Mouse (Mus musculus) cerebellum, postnatal 25 days (tissue): ENCODE data around the gene Tubal3.
A peak's percentile ranks its signal among the peaks of the same experiment; 100 is the strongest.
"Not testable (repeated sequence)": the region's sequence is repeated elsewhere in the genome, so short reads cannot be mapped to it uniquely, and the experiment has no call there.

Experiments
- DNase-seq, 2 experiments: peaks; one replicate each; pipeline ENCODE4 v3.0.0; 2021; ENCODE audit warnings: mixed read lengths in 2 of 2

Gene Tubal3

DNA sequence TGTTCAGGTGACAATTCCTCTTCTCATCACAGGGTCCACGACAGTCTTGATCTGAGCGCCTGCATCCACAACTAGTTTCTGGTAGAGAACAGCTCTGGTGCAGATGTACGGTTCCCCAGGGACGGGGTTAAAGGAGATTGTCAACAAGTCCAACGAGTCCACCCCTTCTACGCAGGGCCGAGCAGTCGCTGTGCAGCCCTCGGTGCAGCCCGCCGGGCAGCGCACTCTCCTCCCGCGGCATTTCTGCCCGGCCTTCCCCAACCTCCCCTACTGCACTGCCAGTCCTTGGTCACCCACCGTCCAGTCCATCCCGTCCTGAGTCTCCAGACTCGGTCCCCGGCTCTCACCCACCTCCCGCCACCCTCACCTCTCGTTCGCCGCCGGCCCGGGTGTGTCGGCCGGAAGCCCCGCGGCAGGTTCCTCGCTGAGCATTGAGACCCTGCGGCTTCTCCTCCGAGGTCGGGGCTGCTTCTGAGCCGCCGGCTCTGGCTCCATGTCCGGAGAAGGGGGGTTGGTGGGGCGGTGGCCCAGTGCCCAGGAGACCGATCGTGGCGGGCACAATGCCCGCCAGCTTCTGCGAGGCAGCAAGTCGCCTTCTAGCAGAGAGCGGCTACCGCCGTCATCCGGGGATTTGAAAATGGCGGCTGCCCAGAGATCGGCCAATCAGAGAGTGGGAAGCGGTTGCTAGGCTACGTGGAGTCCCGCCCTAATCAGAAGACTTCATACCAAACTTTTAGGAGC, at the start of gene Tubal3, which contains the start of gene Net1:
Tubal3 (plus strand) TSS at position 704 of the 741 bp plus-strand sequence.
Net1 (minus strand) TSS at position 650 of the 741 bp plus-strand sequence.
- peak; percentile 86 to 89 for DNase-seq

- no peak for DNase-seq
Measured at GRCm38 (mm10) chr13:3869901-3870300, 48.2 kb upstream of the Tubal3 start.

- DNase-seq, result no peak
Measured at GRCm38 (mm10) chr13:3872832-3873231, 45.2 kb upstream of the Tubal3 start.

DNA sequence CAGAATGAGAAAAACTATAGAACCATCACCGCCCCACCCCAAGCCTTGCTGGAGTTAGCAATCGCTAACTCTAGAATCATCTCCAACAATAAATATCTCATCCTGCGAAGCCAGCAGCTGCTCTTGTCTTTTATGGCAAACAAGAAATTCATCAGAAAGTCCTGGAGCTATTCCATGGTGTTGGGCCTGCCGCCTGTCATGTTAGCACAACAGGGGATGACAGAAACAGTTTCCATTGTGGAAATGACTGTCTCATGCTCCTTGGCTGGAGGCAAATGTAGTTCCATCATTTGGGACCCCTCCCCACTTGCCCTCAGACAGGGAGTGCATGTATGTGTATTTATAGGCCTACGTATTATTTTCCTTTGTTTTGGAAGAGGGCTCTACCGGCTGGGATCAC, 41.6 kb upstream of the Tubal3 start:
- no peak for DNase-seq

GRCm38 (mm10) chr13:3877185-3877584, 40.9 kb upstream of the Tubal3 start:
- DNase-seq, result no peak

DNA sequence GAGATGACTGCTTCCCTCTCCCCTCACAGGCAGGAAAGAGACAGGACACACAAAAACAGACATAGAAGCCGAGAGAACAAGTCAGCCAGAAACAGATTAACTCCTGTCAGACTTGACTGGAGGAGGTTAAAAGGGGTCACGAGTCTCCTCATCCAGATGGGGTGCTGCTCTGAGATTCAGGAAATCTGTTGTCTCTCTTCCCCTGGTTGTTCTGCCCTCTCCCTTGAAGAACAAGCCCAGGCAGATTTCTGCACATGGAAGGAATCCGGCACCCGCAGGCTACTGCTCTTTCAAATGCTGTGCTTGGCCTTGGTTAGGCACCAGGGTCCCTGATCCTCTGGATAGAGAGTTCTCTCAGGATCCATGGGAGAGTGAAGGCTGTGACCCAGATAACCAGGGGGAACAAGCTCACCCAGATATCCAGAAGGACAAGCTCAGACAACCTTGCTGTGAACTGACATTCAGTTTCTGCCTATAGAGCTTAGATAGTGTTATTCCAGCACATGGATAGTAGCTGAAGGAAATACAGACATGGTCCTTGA, 40.3 kb upstream of the Tubal3 start:
- no peak for DNase-seq

DNA sequence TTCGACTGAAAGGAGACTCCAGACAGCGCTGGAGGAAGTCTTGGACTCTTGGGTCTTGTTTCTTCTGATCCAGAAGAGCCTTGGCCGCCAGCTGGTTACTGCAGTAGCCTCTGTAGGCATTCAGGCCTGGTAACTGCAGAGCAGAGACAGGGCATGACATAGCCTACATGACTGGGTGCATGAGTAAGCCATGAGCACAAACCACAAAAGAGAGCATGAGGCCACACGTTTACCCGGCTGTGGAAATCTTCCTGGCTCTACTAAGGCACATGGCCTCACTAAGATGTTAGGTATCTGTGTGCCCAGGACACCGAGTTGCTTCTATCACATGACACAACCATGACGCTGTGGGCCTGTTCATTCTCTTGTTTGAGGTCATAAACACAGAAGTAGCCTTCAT, 31.4 kb upstream of the Tubal3 start:
- no peak for DNase-seq

DNA sequence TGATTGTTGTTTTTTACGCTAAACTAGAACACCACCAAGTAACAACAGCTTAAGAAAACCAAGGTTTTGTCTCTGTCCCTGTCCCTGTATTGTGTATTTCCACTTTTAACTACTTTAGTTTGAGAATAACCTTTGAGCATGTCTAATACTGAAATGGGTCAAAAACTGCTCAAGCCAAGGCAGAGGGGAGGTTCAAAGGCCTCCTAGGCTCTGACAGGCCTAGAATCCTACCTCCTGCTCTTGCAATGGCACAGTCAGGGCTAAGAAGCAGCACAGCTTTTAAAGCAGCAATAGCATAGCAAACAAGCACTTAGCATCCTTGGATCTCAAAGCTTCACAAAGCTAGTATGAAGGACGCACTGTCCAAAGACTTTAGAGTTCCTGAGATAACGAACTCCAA, 29.0 kb upstream of the Tubal3 start:
- no peak for DNase-seq

- no peak for DNase-seq
Measured at GRCm38 (mm10) chr13:3890061-3890460, 28.0 kb upstream of the Tubal3 start.

- DNase-seq, result no peak
Measured at GRCm38 (mm10) chr13:3891479-3892087, 26.5 kb upstream of the Tubal3 start.

- DNase-seq, result no peak
Measured at GRCm38 (mm10) chr13:3892601-3893000, 25.5 kb upstream of the Tubal3 start.

GRCm38 (mm10) chr13:3893126-3893734, 24.8 kb upstream of the Tubal3 start:
- DNase-seq, result peak; percentile 91 to 94

GRCm38 (mm10) chr13:3894549-3894948, 23.5 kb upstream of the Tubal3 start:
- DNase-seq, result no peak

- DNase-seq, result no peak
Measured at GRCm38 (mm10) chr13:3895397-3895980, 22.6 kb upstream of the Tubal3 start.

DNA sequence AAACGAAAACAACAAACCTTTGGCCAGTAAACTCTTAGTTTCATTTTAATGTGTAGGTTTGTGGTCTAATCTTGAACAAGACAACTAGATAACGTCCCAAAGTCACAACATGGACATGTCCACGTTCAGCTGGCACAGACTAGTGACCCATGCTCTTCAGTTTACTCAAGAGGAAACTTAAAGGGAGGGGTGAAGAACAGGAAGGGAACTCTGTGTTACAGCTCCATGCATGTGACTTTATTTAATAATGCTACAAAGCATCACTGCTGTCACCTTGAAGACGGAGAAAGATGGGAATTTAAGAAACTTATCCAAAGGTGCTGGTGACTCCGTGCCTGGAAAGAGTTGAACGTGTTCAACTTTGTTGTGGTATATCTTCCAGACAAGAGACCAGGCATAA, 22.0 kb upstream of the Tubal3 start:
- no peak for DNase-seq

DNA sequence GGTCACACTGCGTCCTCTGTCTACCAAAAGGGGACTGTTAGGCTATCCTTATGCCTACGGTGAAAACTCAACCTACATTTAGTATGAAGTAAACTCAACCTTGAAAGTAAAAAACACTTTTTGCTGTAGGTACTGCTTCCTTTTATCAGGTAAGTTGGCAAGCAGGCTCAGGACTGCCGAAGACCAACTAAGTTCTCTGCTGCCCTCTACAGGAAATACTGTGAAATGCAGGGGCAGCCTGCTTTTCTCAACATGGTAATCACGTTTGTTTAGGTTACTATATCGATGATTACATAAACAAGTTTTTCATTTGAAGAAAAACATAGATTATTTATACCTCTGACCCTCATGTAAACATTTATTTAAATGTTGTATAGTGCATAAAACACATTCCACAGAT, 21.2 kb upstream of the Tubal3 start:
- peak; percentile 77 to 87 for DNase-seq

GRCm38 (mm10) chr13:3898202-3898601, 19.9 kb upstream of the Tubal3 start:
- DNase-seq, result not testable (repeated sequence)

DNA sequence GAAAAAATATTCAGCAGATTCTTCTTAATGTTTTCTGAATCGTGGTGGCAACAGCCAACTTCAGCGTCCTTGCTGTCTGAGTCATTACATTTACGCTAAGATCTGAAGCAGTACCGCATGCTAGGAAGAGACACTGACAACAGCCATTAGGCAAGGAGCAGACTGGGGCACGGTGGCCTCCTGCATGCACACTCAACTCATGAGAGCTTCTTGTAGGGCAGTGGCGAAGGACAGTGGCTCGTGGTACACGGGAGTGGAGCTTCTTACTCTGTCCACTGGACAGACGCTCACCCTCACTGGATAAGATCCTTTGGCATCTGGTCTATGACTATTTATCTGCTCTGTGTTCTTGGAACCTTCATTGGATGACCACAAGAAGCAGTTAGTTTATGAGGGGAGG, 18.8 kb upstream of the Tubal3 start:
- no peak for DNase-seq

DNA sequence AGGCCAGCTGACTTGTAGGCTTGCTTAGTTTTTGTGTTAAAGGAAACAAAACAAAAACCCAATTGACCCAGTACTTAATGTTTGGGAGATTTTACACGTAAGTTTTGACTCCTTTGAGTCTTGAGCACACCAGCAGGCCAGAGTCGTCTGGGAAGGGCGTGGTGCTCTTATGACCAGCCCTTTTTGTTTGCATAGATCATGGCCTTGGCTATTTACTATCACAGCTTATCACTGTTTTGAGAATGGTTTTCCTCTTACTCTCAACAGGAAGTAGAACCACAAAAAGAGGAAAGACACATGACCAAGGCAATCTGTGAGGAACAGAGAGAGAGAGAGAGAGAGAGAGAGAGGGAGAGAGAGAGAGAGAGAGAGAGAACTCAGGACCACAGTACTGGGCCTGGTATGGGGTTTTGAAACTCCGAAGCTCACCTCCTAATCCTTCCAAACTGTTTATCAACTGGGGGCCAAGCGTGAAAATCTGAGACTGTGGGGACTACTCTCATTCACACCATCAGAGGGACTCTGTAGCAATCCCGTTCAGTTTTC, 10.8 kb upstream of the Tubal3 start:
- no peak for DNase-seq

- DNase-seq, result no peak
Measured at GRCm38 (mm10) chr13:3908262-3908661, 9.8 kb upstream of the Tubal3 start.

DNA sequence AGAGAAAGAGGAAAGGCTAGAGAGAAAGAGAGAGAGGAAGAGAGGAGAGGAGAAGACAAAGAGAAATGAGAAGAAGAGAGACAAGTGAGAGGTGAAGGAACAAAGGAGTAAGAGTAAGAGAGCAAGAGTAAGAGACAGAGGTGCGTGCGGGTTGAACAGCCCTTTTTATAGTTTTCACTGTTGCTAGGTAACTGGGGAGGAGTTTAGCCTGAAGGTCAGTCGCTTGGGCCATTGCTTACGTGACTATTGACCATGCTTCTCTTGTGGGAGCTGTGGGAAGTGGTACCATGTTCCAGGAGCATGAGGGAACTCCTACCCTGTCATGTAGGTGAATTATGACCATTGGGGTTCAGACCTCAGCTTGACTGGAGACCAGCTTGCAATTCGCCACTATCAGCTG, 7.7 kb upstream of the Tubal3 start:
- DNase-seq, result no peak

GRCm38 (mm10) chr13:3913504-3913903, 4.6 kb upstream of the Tubal3 start:
- DNase-seq, result no peak

- DNase-seq, result no peak
Measured at GRCm38 (mm10) chr13:3924483-3924882, 6.4 kb downstream of the Tubal3 start.
